Mouse (Mus musculus) megakaryocyte, embryonic 14.5 days (primary cell): ENCODE measurements at regions not wholly inside any gene's neighbourhood (a gene's known extent, or its start where the extent isn't known, plus 50 kb on each side); places are given as distances from the start of the nearest gene placed in this dataset.

Experiments used
- H3K27me3 ChIP-seq: replicated peaks from 2 replicates; pipeline ENCODE3; 2012; ENCODE audit warnings: inconsistent platforms
- H3K36me3 ChIP-seq: replicated peaks from 2 replicates; pipeline ENCODE3; 2012; ENCODE audit warnings: low read length, inconsistent platforms, mixed read lengths
- H3K4me1 ChIP-seq: 2 replicates; pipeline ENCODE4 v1.6.1; 2012; ENCODE audit warnings: inconsistent platforms
- H3K4me3 ChIP-seq: replicated peaks from 2 replicates; pipeline ENCODE3; 2012; ENCODE audit warnings: moderate library complexity, mild to moderate bottlenecking, inconsistent platforms
- H3K9me3 ChIP-seq: 2 replicates; pipeline ENCODE4 v1.6.1; 2012; ENCODE audit warnings: inconsistent platforms
- FLI1 ChIP-seq: IDR thresholded peaks from 2 replicates; pipeline ENCODE4 v1.6.1; 2012; ENCODE audit warnings: low read length, inconsistent platforms, mixed read lengths
- GATA1 ChIP-seq: IDR thresholded peaks from 3 replicates; pipeline ENCODE4 v1.6.1; 2012; ENCODE audit warnings: mixed read lengths, low read length, inconsistent platforms, borderline replicate concordance

GRCm38 (mm10) chr6:17223744-17224143, 57.2 kb upstream of the Cav2 start:
- TF ChIP-seq FLI1 (no peak), GATA1 (no peak)
- peaks cover 14% of the 10 kb centered on the region for H3K9me3 ChIP-seq

GRCm38 (mm10) chr6:17224852-17225251, 56.1 kb upstream of the Cav2 start:
- no peak overlapping the region for H3K4me3 ChIP-seq
- no peaks in the 10 kb centered on the region for H3K4me1 ChIP-seq
- H3K27me3 ChIP-seq: no peaks in the 10 kb centered on the region
- H3K9me3 ChIP-seq: peaks cover 14% of the 10 kb centered on the region
- no peaks in the 10 kb centered on the region for H3K36me3 ChIP-seq
- TF ChIP-seq FLI1 (no peak), GATA1 (no peak)

More at GRCm38 (mm10) chr6:17223744-17224143, 57.2 kb upstream of the Cav2 start:
- no peaks in the 10 kb centered on the region for H3K36me3 ChIP-seq
- no peaks in the 10 kb centered on the region for H3K27me3 ChIP-seq
- H3K4me1 ChIP-seq: no peaks in the 10 kb centered on the region
- no peak overlapping the region for H3K4me3 ChIP-seq

GRCm38 (mm10) chr6:17226483-17226882, 54.5 kb upstream of the Cav2 start:
- H3K36me3 ChIP-seq: no peaks in the 10 kb centered on the region
- no peak for TF ChIP-seq FLI1
- TF ChIP-seq GATA1: no peak
- no peaks in the 10 kb centered on the region for H3K4me1 ChIP-seq
- H3K9me3 ChIP-seq: peaks cover 14% of the 10 kb centered on the region
- H3K27me3 ChIP-seq: no peaks in the 10 kb centered on the region
- H3K4me3 ChIP-seq: no peak overlapping the region
